Mouse (Mus musculus) liver, embryonic 14.5 days (tissue): ENCODE measurements around the gene Zfp981. TPM values are rescaled to one million over a fixed set of nuclear protein-coding genes. Genes with fewer than 3 reads are reported as not detected.

Experiments used
- polyA plus RNA-seq, 2 experiments: library from polyadenylated mRNA; depleted of rRNA in 1 of 2; stranded (reverse) in 1 of 2; unstranded in 1 of 2; fragments of >200 nt; fragmentation: Nextera tagmentation in 1 of 2; extraction: Ambion mirVana in 1 of 2; gene quantifications; 2 replicates each; pipeline versions ENCODE4 v1.2.1 to v1.2.3; 2012 to 2014

Zfp981 gene
- polyA plus RNA-seq, 2 experiments: 0.09 TPM; not detected in 1

Other genes with a start within 250 kb of the Zfp981 start
- 1.1 and 2.1 TPM in 2 replicates for gene Zfp992, start 53.0 kb upstream of the Zfp981 start, polyA plus RNA-seq (2012; rRNA removed)
- 2.9 and 3.3 TPM in 2 replicates for gene Zfp992, start 53.0 kb upstream of the Zfp981 start, polyA plus RNA-seq (2014; fragmentation: Nextera tagmentation; extraction: Ambion mirVana)
- gene Zfp993, start 108.9 kb downstream of the Zfp981 start, polyA plus RNA-seq (2012; rRNA removed): 1.4 and 1.5 TPM in 2 replicates
- gene Zfp993, start 108.9 kb downstream of the Zfp981 start, polyA plus RNA-seq (2014; fragmentation: Nextera tagmentation; extraction: Ambion mirVana): 0.98 and 1.6 TPM in 2 replicates